ENCODE assay signal across 9 mouse cellular contexts in genomic region chrX:134930361-134930760, GRCm38 (mm10). TPM values are rescaled to one million over a fixed set of nuclear protein-coding genes. Genes with fewer than 3 reads are reported as not detected.
DNase-seq lines count a peak whose midpoint lies in the region; ATAC-seq and TF ChIP-seq lines count a peak whose summit lies in the region.
"Had no signal": no experiment of that assay in that cellular context is flagged by ENCODE, and none has a peak within 500 bp of the region (broad histone marks: within the 10 kb centered on the region; RNA-seq: fewer than 3 reads in every experiment).

No protein-coding gene starts in this region.

- no peak overlapping the region for H3K4me3 ChIP-seq in intestine, embryonic 14.5 days (ENCODE audit: low read depth, low read length)
- H3K4me3 ChIP-seq in intestine, embryonic 15.5 days (replicated peaks): no peak overlapping the region
- no peak overlapping the region for H3K4me3 ChIP-seq in cortical plate, adult 2 months (ENCODE audit: insufficient read depth, low read length)
- H3K4me3 ChIP-seq: embryonic facial prominence, embryonic 15.5 days had no signal

- no peak for ATAC-seq in intestine, embryonic 14.5 days (replicated peaks; ENCODE audit: low FRiP score, low TSS enrichment, low read depth)
- no peak for ATAC-seq in intestine, embryonic 15.5 days
- ATAC-seq in erythroid progenitor cell, adult 5-6 weeks (replicated peaks; ENCODE audit: low FRiP score, poor library complexity, severe bottlenecking): no peak

- DNase-seq in intestine, embryonic 14.5 days (ENCODE audit: low spot score): peak; percentile 76
- peak; percentile 63 for DNase-seq in CD4-positive, CD25-positive, alpha-beta regulatory T cell, adult 2 months (ENCODE audit: low read depth, low spot score)
- peak; percentile 17 for DNase-seq in MN1 (ENCODE audit: low spot score)
- peak; percentile 26 to 65 for DNase-seq in layer of hippocampus, postnatal 25 days (ENCODE audit: extremely low spot score in 1 of 2, low spot score in 1 of 2)
- DNase-seq in retina, postnatal 1 day: peak; percentile 43

- no peak overlapping the region for H3K4me2 ChIP-seq in intestine, embryonic 14.5 days (ENCODE audit: low read length)
- no peak overlapping the region for H3K4me2 ChIP-seq in intestine, embryonic 15.5 days (replicated peaks)
- H3K4me2 ChIP-seq: embryonic facial prominence, embryonic 15.5 days had no signal

- no peak for TF ChIP-seq POLR2A in cortical plate, adult 2 months (IDR thresholded peaks at IDR 0.05; ENCODE audit: extremely low read depth, insufficient read depth, low read length)

- 32% methylated on average over 5 of the region's 5 CpGs for WGBS in intestine, embryonic 14.5 days
- WGBS in intestine, embryonic 15.5 days: 36% methylated on average over 5 of the region's 5 CpGs

- no peaks in the 10 kb centered on the region for H3K9me3 ChIP-seq in intestine, embryonic 14.5 days (ENCODE audit: control insufficient read depth, low read length)
- H3K9me3 ChIP-seq in intestine, embryonic 15.5 days: no peaks in the 10 kb centered on the region
- H3K9me3 ChIP-seq: embryonic facial prominence, embryonic 15.5 days had no signal

- no peak overlapping the region for H3K9ac ChIP-seq in intestine, embryonic 14.5 days (ENCODE audit: low read length)
- no peak overlapping the region for H3K9ac ChIP-seq in intestine, embryonic 15.5 days
- H3K9ac ChIP-seq: embryonic facial prominence, embryonic 15.5 days had no signal

- no peaks in the 10 kb centered on the region for H3K4me1 ChIP-seq in intestine, embryonic 14.5 days (replicated peaks; ENCODE audit: control insufficient read depth, insufficient read depth, low read length)
- H3K4me1 ChIP-seq in intestine, embryonic 15.5 days (replicated peaks): no peaks in the 10 kb centered on the region
- no peaks in the 10 kb centered on the region for H3K4me1 ChIP-seq in cortical plate, adult 2 months (ENCODE audit: control insufficient read depth, insufficient read depth, low read length)
- H3K4me1 ChIP-seq: embryonic facial prominence, embryonic 15.5 days had no signal

- no peak overlapping the region for H3K27ac ChIP-seq in intestine, embryonic 14.5 days (ENCODE audit: low read depth)
- H3K27ac ChIP-seq in intestine, embryonic 15.5 days: no peak overlapping the region
- H3K27ac ChIP-seq in cortical plate, adult 2 months (ENCODE audit: insufficient read depth, low read length): no peak overlapping the region
- H3K27ac ChIP-seq: embryonic facial prominence, embryonic 15.5 days had no signal

- no peaks in the 10 kb centered on the region for H3K36me3 ChIP-seq in intestine, embryonic 14.5 days (ENCODE audit: control insufficient read depth, insufficient read depth, low read length)
- H3K36me3 ChIP-seq in intestine, embryonic 15.5 days: no peaks in the 10 kb centered on the region
- H3K36me3 ChIP-seq: embryonic facial prominence, embryonic 15.5 days had no signal

- no peaks in the 10 kb centered on the region for H3K27me3 ChIP-seq in intestine, embryonic 14.5 days (replicated peaks; ENCODE audit: control insufficient read depth, insufficient read depth, low read length)
- no peaks in the 10 kb centered on the region for H3K27me3 ChIP-seq in intestine, embryonic 15.5 days (replicated peaks)

- TF ChIP-seq CTCF in cortical plate, adult 2 months (IDR thresholded peaks at IDR 0.05; ENCODE audit: extremely low read depth, insufficient read depth, low read length): peak; percentile 26; the same call in 1 of the 2 replicates

RNA-seq across cellular contexts. Expression of gene Nxf2, which starts 34.2 kb away (rescaled TPM):
- 0.31 and 0.54 TPM in 2 replicates for polyA plus RNA-seq in intestine, embryonic 14.5 days (2014; fragmentation: Nextera tagmentation; extraction: Ambion mirVana)
- 0.45 and 0.64 TPM in 2 replicates for polyA plus RNA-seq in intestine, embryonic 15.5 days (2015; fragmentation: Nextera tagmentation; extraction: Ambion mirVana)
- polyA plus RNA-seq in cortical plate, adult 2 months (2012; rRNA removed): 0.08 and 0.19 TPM in 2 replicates
- under 1 TPM in 1 of 2 experiments, not detected in 1; 0.10 TPM for total RNA-seq in layer of hippocampus, postnatal 25 days (2021)
- not detected in 2 replicates for total RNA-seq in erythroid progenitor cell, adult 5-6 weeks (2015; ENCODE audit: low replicate concordance)
- total RNA-seq in erythroid progenitor cell, adult 5-6 weeks (2017; ENCODE audit: low replicate concordance): not detected in 2 replicates

Comparison
In these comparisons a context has a peak if more than half of its experiments do, and no peak if none do; other contexts are left out.
1. DNase-seq: peak in every context shown above with its lines; median percentile 76 in intestine, embryonic 14.5 days; 63 in CD4-positive, CD25-positive, alpha-beta regulatory T cell, adult 2 months; 46 in layer of hippocampus, postnatal 25 days; 43 in retina, postnatal 1 day; 17 in MN1.